Mouse (Mus musculus) colon, adult 2 months (tissue): ENCODE results near the gene BC030500. TPM values are rescaled to one million over a fixed set of nuclear protein-coding genes. Genes with fewer than 3 reads are reported as not detected.

Experiments
- polyA plus RNA-seq: library from polyadenylated mRNA; depleted of rRNA; stranded (reverse); fragments of >200 nt; gene quantifications from 2 replicates; pipeline ENCODE4 v1.2.3, GENCODE M21; 2012; rRNA removed

Gene BC030500
- 0.24 TPM in 1 of 2 replicates, not detected in the other for polyA plus RNA-seq

GRCm38 (mm10) chr8:58911677-58912076, at the start of gene BC030500:
TSS of gene BC030500 (plus strand) at chr8:58911755.

DNA sequence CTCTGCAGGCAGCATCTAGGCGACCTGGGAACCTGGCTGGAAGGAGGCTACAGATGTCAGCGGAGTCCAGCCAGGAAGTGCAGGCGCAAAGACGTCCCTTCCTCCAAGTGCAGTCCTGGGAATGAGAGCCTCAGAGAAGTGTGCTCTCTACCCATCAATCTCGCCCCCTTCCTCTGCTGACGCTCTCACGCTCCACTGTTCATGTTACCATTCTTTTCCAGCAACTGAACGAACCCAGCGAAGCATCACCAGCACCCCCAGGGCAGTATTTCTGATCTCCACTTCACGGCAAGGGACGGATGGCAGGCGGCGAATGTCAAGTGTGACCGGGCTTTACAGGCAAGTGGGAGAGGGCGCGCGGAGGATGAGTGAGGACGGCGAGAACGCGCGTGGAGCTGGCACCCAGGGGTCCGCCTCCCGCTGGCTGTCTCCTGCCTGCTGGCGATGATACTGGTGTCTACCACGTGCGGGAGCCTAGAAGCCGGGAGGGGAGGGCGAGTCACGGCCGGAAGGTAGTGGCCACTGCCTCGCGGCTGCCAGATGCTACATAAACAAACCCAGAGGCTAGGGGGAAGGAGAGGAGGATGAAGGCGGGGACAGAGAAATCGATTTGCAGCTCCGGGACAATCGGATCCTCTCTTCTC, 763 bp downstream of the BC030500 start, which contains the start of gene Galntl6:
Galntl6 (minus strand) TSS at position 445 of the 644 bp plus-strand sequence.

Other genes starting within 250 kb of the BC030500 start
- 0.34 and 0.53 TPM in 2 replicates for gene Galntl6, start 885 bp downstream of the BC030500 start, polyA plus RNA-seq